Mouse (Mus musculus): ENCODE data around the gene Unc5c. TPM values are rescaled to one million over a fixed set of nuclear protein-coding genes. Genes with fewer than 3 reads are reported as not detected.

The Unc5c gene
- polyA plus RNA-seq, 2 experiments, result 0.18 to 0.25 TPM

DNA sequence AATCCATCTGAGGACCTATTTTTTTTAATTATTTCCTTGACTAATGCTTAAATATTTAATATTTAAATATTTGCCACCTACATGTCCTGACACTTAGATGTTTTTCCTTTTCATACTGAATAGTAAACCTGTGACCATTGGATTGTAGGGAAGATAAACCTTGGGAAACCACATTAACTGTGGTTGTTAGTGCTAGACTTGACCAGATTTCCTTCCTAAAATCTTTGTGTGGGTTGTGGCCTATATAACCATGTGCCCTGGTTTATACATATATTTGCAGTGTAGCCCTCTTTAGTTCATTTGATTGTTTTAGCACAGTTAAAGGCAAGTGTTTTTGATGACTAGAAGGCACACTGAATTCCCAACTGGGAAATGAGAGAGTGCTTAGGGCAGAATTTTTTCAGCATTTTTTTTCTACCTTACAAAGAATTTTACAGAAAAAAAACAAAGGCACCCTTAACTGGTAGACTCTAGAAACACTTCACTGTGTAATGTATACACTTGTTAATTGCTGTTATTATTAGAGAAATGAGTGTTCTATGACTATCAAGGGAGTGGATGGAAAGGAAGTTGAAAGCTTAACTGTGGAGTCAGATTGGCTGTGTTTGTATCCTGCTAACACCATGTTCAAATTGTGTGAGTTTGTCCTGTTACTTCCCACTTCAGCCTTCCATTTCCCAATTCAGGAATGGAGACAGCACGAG, 162.1 kb downstream of the Unc5c start:
- TF ChIP-seq CTCF (IDR thresholded peaks at IDR 0.05; ENCODE audit: low read depth), result no peak
- TF ChIP-seq EP300 (IDR thresholded peaks at IDR 0.05; ENCODE audit: low read depth), result no peak
- Histone ChIP-seq H3K9ac (replicated peaks) (no peak overlapping the region), H3K27ac (no peak overlapping the region), H3K36me3 (replicated peaks; ENCODE audit: control insufficient read depth, insufficient read depth, low read depth) (no peaks in the 10 kb centered on the region), H3K4me3 (ENCODE audit: insufficient read depth in 1 of 2, low read depth in 2 of 2, low read length in 2 of 2) (no peak overlapping the region), H3K4me1 (replicated peaks; ENCODE audit: control insufficient read depth in 2 of 2, insufficient read depth in 2 of 2, low read length in 1 of 2) (no peaks in the 10 kb centered on the region), H3K27me3 (ENCODE audit: control insufficient read depth, insufficient read depth, low read length) (no peaks in the 10 kb centered on the region), H3K4me2 (ENCODE audit: low read depth) (no peak overlapping the region), H3K9me3 (ENCODE audit: control insufficient read depth, low read length) (no peaks in the 10 kb centered on the region)
- 27% methylated on average over 1 of the region's 1 CpGs for WGBS (ENCODE audit: insufficient replicate concordance)
- DNase-seq (ENCODE audit: low read depth in 3 of 3, low spot score in 3 of 3), result no peak
- no peak for ATAC-seq (ENCODE audit: insufficient read depth)

DNA sequence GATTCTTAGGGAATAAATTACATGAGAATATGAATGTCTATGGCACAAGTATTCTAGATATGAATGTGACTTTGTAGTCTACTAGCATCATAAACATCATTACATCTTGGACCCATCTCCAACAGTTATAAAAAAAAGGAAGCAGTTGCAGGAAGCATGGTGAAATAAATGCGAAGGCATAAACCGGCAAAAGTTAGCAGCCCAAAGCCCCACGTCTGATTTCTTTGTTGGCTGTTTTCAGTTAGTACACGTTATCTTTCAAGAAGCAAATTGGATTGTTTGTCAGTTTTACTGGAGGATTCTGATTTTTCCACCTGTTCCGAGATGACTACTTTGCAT, 162.6 kb downstream of the Unc5c start:
- DNase-seq (ENCODE audit: low read depth in 3 of 3, low spot score in 3 of 3), result no peak
- Histone ChIP-seq H3K4me3 (ENCODE audit: insufficient read depth in 1 of 2, low read depth in 2 of 2, low read length in 2 of 2) (no peak overlapping the region), H3K27me3 (ENCODE audit: control insufficient read depth, insufficient read depth, low read length) (no peaks in the 10 kb centered on the region), H3K9me3 (ENCODE audit: control insufficient read depth, low read length) (no peaks in the 10 kb centered on the region), H3K27ac (no peak overlapping the region), H3K4me2 (ENCODE audit: low read depth) (no peak overlapping the region), H3K4me1 (replicated peaks; ENCODE audit: control insufficient read depth in 2 of 2, insufficient read depth in 2 of 2, low read length in 1 of 2) (no peaks in the 10 kb centered on the region), H3K36me3 (replicated peaks; ENCODE audit: control insufficient read depth, insufficient read depth, low read depth) (no peaks in the 10 kb centered on the region), H3K9ac (replicated peaks) (no peak overlapping the region)
- no peak for ATAC-seq (ENCODE audit: insufficient read depth)
- TF ChIP-seq CTCF (IDR thresholded peaks at IDR 0.05; ENCODE audit: low read depth), result no peak
- no peak for TF ChIP-seq EP300 (IDR thresholded peaks at IDR 0.05; ENCODE audit: low read depth)
- WGBS (ENCODE audit: insufficient replicate concordance), result 53% methylated on average over 5 of the region's 5 CpGs

DNA sequence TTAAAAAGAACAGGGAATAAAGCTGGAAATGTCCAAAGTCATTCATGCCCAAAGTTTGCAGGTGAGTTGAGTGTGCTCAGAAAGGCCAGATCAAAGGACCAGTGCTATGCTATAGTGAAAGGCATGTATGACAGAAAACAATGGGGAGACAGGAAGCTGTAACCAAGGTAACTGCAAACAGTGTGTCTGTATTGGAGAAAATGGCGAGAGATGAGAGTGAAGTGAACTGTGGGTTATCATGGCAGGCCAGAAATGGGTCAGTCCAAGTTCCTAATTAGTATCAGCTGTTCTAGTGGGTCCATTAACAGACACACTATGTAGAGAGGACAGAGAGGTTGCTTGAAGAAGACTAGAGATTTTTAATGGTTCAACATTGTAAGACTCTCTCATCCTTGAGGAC, 164.4 kb downstream of the Unc5c start:
- Histone ChIP-seq H3K9ac (replicated peaks) (no peak overlapping the region), H3K36me3 (replicated peaks; ENCODE audit: control insufficient read depth, insufficient read depth, low read depth) (no peaks in the 10 kb centered on the region), H3K4me3 (ENCODE audit: insufficient read depth in 1 of 2, low read depth in 2 of 2, low read length in 2 of 2) (no peak overlapping the region), H3K9me3 (ENCODE audit: control insufficient read depth, low read length) (no peaks in the 10 kb centered on the region), H3K27ac (no peak overlapping the region), H3K4me2 (ENCODE audit: low read depth) (no peak overlapping the region), H3K4me1 (replicated peaks; ENCODE audit: control insufficient read depth in 2 of 2, insufficient read depth in 2 of 2, low read length in 1 of 2) (no peaks in the 10 kb centered on the region), H3K27me3 (ENCODE audit: control insufficient read depth, insufficient read depth, low read length) (no peaks in the 10 kb centered on the region)
- DNase-seq (ENCODE audit: low read depth in 3 of 3, low spot score in 3 of 3) (no peak), ATAC-seq (ENCODE audit: insufficient read depth) (no peak)
- TF ChIP-seq CTCF (IDR thresholded peaks at IDR 0.05; ENCODE audit: low read depth) (no peak), EP300 (IDR thresholded peaks at IDR 0.05; ENCODE audit: low read depth) (no peak)
- WGBS (ENCODE audit: insufficient replicate concordance), result 26% methylated on average over 1 of the region's 1 CpGs

DNA sequence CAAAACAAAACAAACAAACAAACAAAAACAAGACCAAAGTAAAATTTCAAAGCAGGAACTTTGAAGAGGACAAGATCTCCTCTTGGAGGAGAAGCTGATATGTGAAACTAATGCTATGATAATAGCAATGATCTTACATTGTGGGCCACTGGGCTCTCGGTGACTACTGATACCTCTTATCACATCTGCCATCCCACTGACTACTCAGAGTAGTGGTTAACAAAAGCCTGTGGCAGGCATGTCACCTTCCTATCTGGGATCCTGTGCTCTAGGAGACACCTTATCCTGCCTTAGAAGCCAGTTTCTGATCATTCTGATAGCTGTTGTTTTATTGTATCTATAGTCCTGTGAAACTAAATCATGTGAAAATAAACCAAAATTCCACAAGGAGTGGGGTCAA, 172.9 kb downstream of the Unc5c start:
- Histone ChIP-seq H3K4me1 (replicated peaks; ENCODE audit: control insufficient read depth in 2 of 2, insufficient read depth in 2 of 2, low read length in 1 of 2) (no peaks in the 10 kb centered on the region), H3K27me3 (ENCODE audit: control insufficient read depth, insufficient read depth, low read length) (no peaks in the 10 kb centered on the region), H3K27ac (no peak overlapping the region), H3K4me2 (ENCODE audit: low read depth) (no peak overlapping the region), H3K9me3 (ENCODE audit: control insufficient read depth, low read length) (no peaks in the 10 kb centered on the region), H3K36me3 (replicated peaks; ENCODE audit: control insufficient read depth, insufficient read depth, low read depth) (no peaks in the 10 kb centered on the region), H3K4me3 (ENCODE audit: insufficient read depth in 1 of 2, low read depth in 2 of 2, low read length in 2 of 2) (no peak overlapping the region), H3K9ac (replicated peaks) (no peak overlapping the region)
- DNase-seq (ENCODE audit: low read depth in 3 of 3, low spot score in 3 of 3) (no peak), ATAC-seq (ENCODE audit: insufficient read depth) (no peak)
- TF ChIP-seq CTCF (IDR thresholded peaks at IDR 0.05; ENCODE audit: low read depth), result no peak
- TF ChIP-seq EP300 (IDR thresholded peaks at IDR 0.05; ENCODE audit: low read depth), result no peak
- WGBS (ENCODE audit: insufficient replicate concordance), result 11% methylated on average over 1 of the region's 1 CpGs

DNA sequence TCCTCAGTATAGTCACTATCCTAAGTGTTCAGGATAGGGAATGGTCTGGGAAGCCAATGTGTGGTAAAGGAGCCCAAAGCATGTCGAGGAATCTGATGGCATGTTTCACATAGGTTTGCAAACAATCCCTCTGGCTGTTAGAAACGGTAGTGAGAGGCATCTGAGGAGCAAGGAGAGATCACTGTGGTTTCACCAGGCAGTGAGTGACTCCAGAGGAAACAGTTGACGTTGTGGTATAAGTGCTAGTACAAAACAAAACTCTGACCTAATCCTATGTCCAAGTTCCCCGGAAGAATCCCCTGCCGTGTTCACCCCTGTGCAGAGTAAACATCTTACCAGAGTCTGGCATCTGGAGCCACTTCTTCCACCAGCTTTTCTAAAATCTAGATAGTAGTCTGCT, 179.2 kb downstream of the Unc5c start:
- WGBS (ENCODE audit: insufficient replicate concordance), result 28% methylated on average over 5 of the region's 5 CpGs
- Histone ChIP-seq H3K27ac (no peak overlapping the region), H3K9me3 (ENCODE audit: control insufficient read depth, low read length) (no peaks in the 10 kb centered on the region), H3K9ac (replicated peaks) (no peak overlapping the region), H3K4me2 (ENCODE audit: low read depth) (no peak overlapping the region), H3K4me1 (replicated peaks; ENCODE audit: control insufficient read depth in 2 of 2, insufficient read depth in 2 of 2, low read length in 1 of 2) (no peaks in the 10 kb centered on the region), H3K4me3 (ENCODE audit: insufficient read depth in 1 of 2, low read depth in 2 of 2, low read length in 2 of 2) (no peak overlapping the region), H3K27me3 (ENCODE audit: control insufficient read depth, insufficient read depth, low read length) (no peaks in the 10 kb centered on the region), H3K36me3 (replicated peaks; ENCODE audit: control insufficient read depth, insufficient read depth, low read depth) (no peaks in the 10 kb centered on the region)
- TF ChIP-seq CTCF (IDR thresholded peaks at IDR 0.05; ENCODE audit: low read depth) (no peak), EP300 (IDR thresholded peaks at IDR 0.05; ENCODE audit: low read depth) (no peak)
- DNase-seq (ENCODE audit: low read depth in 3 of 3, low spot score in 3 of 3) (no peak), ATAC-seq (ENCODE audit: insufficient read depth) (no peak)
